Mouse (Mus musculus): ENCODE data around the gene Tmem100.

Gene Tmem100

DNA sequence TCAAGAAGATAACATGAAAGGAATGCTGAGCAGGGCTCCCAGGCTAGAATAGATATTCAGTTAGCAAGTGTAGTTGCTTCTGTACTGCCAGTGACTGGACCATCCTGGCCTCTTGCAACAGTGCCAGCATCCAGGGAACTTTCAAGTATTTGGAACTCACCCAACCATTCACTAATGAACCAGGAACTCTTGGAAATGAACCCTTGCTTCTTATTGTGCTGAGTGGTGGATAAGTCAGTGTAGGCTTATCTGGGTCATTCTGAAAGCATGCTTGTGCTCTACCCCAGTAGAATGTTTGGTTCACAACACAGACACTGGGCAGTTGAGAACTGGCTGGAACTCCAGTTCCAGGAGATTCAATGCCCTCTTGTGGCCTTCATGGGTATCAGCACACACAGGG lies 29.1 kb downstream of the Tmem100 start:
- no peak for DNase-seq (ENCODE audit: low read depth, low spot score)

DNA sequence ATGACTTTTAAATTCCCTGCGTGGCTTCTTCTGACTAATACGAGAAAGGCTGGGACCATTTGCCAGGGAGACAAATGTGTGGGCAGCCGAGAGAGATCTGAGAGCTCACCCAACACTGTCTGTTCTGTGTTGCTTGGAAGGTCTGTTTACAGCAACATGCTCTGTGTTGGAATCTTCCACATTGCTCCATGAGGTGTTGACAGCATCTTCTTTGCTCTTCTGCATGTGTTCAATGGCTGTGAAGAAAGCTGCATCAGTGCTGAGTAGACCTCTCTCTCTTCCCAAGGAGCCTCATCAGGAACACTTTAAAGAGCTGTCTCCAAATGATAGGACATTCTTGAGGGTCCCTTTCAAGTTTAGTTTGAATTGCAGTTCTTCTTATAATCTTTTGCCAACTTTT lies 32.5 kb downstream of the Tmem100 start:
- no peak for DNase-seq (ENCODE audit: low read depth, low spot score)

- peak; percentile 28 for DNase-seq (ENCODE audit: low read depth, low spot score)
Observed at GRCm38 (mm10) chr11:90066405-90067250, 36.5 kb downstream of the Tmem100 start.

- DNase-seq (ENCODE audit: low read depth, low spot score): peak; percentile 26
Observed at GRCm38 (mm10) chr11:90071747-90072146, 41.6 kb downstream of the Tmem100 start.

DNA sequence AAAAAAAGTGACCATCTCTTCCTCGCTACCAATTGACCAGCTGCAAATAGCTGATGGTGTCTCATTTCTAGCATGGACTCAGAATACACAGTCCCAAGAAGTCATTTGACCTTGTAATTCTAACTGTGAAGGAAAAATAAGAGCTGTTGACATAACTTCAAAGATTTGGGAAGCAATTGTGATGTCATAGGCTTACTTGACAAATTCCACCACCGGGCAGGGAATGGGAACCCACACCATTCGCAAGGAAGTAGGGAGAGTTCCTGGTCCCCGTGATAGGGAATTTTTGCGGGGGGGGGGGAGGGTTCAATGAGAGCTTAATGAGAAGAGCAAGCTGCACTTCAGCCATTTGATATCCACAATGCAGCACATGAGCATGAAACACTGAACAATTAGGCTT lies 43.1 kb downstream of the Tmem100 start:
- no peak for DNase-seq (ENCODE audit: low read depth, low spot score)

- no peak for DNase-seq (ENCODE audit: low read depth, low spot score)
Observed at GRCm38 (mm10) chr11:90076666-90077065, 46.5 kb downstream of the Tmem100 start.

GRCm38 (mm10) chr11:90080678-90081267 lies 50.6 kb downstream of the Tmem100 start:
- DNase-seq (ENCODE audit: low read depth, low spot score): no peak

- no peak for DNase-seq (ENCODE audit: low read depth, low spot score)
Observed at GRCm38 (mm10) chr11:90081820-90082596, 51.9 kb downstream of the Tmem100 start.

GRCm38 (mm10) chr11:90083042-90083441 lies 52.9 kb downstream of the Tmem100 start:
- DNase-seq (ENCODE audit: low read depth, low spot score): no peak

- no peak for DNase-seq (ENCODE audit: low read depth, low spot score)
Observed at GRCm38 (mm10) chr11:90084166-90084565, 54.0 kb downstream of the Tmem100 start.
